Mouse (Mus musculus) splenic B cell, adult 2 months (primary cell): ENCODE measurements at regions not wholly inside any gene's neighbourhood (a gene's known extent, or its start where the extent isn't known, plus 50 kb on each side); places are given as distances from the start of the nearest gene placed in this dataset.

Experiments
- DNase-seq: peaks from one replicate; pipeline ENCODE4 v3.0.0-alpha.2; 2011; ENCODE audit warnings: low read depth, low spot score
- H3K27me3 ChIP-seq: 2 replicates; pipeline ENCODE4 v1.6.1; 2012; ENCODE audit warnings: mild to moderate bottlenecking, low read length, moderate library complexity, mixed read lengths; ENCODE audit not compliant: control insufficient read depth, poor library complexity, insufficient read depth, severe bottlenecking
- H3K36me3 ChIP-seq: 2 replicates; pipeline ENCODE4 v1.6.1; 2012; ENCODE audit warnings: mild to moderate bottlenecking, low read length, moderate library complexity, mixed read lengths; ENCODE audit not compliant: control insufficient read depth, poor library complexity, insufficient read depth, severe bottlenecking

DNA sequence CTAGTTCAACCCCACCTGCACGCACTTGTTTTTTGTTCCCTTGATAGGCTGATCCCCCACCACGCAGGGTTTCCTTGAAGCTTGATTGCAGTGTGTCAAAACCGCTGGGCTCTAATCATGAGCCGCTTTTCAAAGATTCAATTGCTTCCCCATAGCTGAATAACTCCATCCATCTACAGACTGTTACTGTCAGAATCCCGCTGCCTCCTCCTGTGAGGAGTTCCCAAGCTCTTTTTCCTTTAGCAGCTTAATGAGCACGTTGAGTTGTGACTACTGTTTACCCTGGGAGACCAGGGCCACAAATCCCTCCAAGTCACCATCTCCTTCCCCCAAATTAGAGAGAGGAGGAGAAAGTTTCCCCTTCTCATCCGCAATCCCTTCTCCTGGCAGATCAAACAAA is 234.6 kb upstream of the Slc16a7 start:
- no peak for DNase-seq
- Histone ChIP-seq H3K36me3 (no peaks in the 10 kb centered on the region), H3K27me3 (no peaks in the 10 kb centered on the region)

DNA sequence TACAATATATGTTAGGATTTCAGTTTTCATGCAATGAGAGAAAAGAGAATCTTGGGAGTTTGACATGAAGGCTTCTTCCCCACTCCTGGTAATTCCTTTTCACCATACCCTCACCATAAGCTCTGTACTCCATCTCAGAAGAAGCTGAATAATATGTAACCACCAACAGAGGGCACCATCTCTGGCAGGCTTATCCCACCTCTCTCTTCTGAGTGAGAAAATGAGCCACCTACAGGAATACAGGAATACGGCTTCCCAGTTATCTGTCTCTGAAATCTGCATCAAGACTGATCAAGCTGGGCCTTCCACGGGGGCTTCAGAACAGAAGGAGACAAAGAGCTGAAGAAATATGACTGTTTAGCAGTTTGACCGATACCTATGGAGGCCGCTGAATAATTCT is 278.6 kb upstream of the Slc16a7 start:
- Histone ChIP-seq H3K36me3 (no peaks in the 10 kb centered on the region), H3K27me3 (no peaks in the 10 kb centered on the region)
- no peak for DNase-seq

DNA sequence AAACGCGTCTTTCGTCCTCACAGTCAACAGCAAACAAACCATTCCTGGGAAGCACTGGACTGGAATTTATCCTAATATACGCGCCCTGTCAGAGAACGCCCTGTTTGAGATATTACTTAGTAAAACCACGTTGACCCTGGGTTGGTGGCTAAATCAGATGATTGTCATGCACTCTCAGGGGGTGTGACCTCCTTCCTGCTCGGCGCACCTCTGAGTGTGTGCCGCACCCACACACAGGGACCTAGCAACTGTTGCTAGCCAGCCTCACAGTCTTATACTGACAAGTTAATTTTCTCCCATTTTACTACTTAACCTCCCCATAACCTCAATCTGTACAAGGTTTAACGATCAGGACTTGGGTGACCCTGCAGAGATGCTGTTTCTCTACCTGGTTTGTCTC is 284.4 kb upstream of the Slc16a7 start:
- no peak for DNase-seq
- Histone ChIP-seq H3K27me3 (no peaks in the 10 kb centered on the region), H3K36me3 (no peaks in the 10 kb centered on the region)

DNA sequence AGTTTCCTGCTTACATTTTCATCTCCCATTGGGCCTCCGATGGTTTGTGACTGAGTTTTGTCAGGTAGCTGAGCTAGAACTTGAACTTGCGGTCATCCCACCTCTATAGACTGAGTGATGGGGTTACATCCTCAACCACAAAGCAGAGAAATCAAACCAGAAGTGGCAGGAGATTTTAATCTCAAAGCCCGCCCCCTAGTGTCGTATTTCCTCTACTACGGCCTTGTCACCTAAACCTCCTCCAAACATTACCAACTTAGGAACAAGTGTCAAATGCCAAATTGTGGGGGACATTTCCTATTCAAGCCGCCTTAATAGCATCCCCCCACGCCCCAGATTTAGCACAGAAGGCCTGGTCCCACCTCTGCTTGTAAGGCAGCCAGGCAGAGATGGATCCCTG is 286.3 kb upstream of the Lrig3 start:
- no peaks in the 10 kb centered on the region for H3K36me3 ChIP-seq
- peak; percentile 2 for DNase-seq
- no peaks in the 10 kb centered on the region for H3K27me3 ChIP-seq

DNA sequence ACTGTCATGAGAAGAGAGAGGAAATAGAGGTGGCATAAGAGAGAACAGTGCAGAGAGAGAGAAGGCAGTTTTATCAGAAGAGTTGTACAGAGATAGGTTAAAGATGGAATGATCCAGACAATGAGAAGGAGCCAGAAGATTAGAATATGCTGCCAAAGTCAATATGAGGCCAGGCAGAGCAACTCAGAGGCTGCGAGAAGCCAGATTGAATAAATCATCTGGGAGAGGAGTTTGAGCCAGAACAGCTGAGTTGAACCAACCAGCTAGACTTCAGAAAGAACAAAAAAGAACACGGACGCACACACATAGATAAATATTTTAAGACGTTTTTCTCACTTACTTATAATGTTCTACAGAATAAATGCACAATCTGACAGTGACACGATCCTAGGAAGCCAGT is 280.8 kb upstream of the Lrig3 start:
- no peaks in the 10 kb centered on the region for H3K27me3 ChIP-seq
- H3K36me3 ChIP-seq = no peaks in the 10 kb centered on the region
- DNase-seq = no peak

DNA sequence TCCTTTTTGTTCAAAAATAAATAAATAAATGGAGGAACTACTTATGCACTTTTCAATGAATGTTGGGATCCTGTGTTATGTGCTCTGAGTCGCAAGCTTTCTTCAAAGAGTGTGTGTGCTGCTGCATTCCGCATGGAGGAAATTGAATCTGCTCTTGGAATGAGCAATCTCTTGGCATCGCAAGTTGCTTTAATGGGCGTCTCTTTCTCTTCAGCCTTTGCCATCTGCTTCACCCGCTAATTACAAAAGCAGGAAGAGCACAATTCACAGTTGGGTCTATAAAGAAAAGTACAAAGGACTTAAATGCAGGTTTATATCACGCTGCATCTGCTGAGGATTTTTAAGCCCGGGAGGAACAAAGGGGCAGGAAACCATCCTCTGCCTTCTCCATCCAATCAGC is 272.5 kb upstream of the Lrig3 start:
- no peaks in the 10 kb centered on the region for H3K27me3 ChIP-seq
- H3K36me3 ChIP-seq = no peaks in the 10 kb centered on the region
- no peak for DNase-seq

DNA sequence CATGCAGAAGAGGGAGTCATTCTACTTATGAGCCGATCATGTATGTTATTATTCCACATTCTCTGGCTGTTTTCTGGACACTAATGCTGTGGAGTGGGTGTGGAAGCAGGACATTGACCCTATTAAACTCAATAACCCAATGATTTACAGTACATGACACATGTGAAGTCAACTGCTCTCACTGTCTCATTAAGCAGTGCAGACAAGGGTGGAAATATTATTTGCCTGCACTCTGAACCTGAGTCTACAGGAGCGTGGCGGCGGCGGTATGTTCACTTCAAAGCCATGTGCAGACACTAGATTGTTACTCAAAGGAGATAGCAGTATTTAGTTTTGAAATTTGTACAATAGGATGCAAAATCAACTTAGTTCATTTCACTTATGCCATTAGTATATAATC is 269.8 kb upstream of the Lrig3 start:
- H3K27me3 ChIP-seq = no peaks in the 10 kb centered on the region
- no peak for DNase-seq
- H3K36me3 ChIP-seq = no peaks in the 10 kb centered on the region

DNA sequence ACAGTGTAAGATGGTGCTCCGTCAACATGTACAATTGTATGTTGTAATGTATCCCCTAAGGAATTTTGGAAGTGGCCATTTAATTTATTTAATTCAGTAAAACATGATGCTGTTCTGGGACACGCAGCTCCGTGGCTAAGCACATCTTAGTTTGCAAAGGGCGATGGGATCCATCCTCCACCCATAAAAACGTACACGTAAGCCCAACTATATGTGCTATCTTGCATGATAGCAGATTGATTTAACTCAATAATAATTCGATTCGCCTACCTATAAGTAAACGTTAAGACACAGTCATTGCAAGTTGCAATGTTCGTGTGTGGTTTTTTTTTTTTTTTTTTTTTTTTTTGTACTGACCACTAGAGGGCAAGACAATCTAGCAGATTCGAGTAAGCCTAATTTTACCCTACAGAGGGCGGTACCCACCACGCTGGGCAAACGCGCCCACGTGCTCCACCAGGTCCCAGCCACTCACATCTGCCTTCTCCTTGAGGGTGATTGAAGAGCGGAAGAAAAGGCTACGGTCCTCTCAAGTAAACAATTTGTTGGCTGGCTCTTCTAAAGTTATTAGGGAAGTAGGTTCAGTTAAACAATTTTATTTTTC is 240.8 kb upstream of the Lrig3 start:
- no peaks in the 10 kb centered on the region for H3K36me3 ChIP-seq
- DNase-seq = peak; percentile 50
- H3K27me3 ChIP-seq = no peaks in the 10 kb centered on the region

DNA sequence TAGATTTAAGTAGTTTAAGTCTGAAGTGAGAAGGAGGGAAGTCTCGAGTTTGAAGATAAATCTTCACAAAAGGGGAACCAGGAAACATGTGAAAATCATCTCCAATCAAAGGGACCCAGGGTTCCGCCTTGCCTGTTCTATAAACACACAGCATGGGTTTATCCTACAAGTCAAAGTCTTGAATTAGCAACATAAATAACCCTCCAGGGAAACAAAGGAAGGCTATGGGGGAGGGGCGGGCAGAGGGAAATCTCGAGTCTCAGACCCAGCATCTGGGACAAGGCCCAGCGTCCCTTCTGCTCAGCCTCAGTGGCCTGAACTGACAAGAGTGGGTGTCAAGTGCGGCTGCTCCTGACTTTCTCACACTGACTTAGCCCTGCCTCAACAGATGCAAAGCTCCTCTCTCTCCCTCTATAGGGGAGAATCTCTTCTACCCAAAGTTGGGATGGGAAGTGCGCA is 240.3 kb upstream of the Lrig3 start:
- H3K27me3 ChIP-seq = no peaks in the 10 kb centered on the region
- H3K36me3 ChIP-seq = no peaks in the 10 kb centered on the region
- DNase-seq = no peak

DNA sequence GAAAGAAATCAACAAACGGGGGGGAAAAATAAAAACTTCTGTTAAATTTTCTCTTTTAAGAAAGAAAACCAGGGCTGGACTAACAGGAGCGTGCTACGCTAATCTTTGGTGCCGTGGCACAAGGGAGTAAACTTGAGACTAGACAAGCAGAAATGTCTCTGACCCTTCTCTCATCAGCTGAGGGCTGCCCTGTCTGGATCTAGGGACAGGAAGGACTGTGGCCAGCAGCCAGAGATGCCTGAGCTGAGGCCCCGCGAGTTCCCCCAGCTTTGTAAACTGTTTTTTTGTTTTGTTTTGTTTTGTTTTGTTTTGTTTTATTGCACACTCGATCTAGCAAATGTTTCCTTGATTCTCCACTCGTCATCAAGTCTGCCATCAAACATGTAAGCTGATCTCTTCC is 239.4 kb upstream of the Lrig3 start:
- Histone ChIP-seq H3K36me3 (no peaks in the 10 kb centered on the region), H3K27me3 (no peaks in the 10 kb centered on the region)
- DNase-seq = no peak

DNA sequence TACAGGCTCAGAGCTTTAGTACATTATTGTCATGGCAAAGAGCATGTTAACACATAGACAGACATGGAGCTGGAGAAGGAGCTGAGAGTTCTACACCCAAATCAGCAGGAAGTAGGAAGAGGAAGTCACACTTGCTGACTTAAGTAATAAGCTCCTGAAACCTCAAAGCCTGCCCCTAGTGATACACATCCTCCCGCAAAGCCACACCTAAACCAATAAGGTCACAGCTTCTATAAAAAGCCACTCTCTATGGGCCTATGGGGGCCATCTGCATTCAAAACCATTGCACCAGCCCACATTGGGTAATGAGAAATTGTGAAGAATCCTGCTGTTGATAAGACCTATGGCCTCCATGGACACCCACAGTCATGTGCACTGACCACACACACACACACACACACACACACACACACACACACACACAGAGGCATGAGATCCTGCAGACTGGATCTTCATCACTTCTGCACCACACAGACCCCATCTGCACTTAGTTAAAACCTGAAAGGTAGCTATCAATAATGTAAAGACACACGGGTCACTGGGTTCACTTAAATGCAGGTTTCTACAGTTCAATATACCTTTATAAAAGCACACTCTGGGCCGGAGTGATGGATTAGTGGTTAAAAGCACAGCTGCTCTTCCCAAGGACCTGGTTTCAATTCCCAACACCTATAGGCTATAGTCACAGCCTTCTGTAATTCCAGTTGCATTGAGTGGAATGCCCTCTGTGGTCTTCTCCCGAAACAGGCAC is 230.0 kb upstream of the Lrig3 start:
- Histone ChIP-seq H3K36me3 (no peaks in the 10 kb centered on the region), H3K27me3 (no peaks in the 10 kb centered on the region)
- DNase-seq = no peak

DNA sequence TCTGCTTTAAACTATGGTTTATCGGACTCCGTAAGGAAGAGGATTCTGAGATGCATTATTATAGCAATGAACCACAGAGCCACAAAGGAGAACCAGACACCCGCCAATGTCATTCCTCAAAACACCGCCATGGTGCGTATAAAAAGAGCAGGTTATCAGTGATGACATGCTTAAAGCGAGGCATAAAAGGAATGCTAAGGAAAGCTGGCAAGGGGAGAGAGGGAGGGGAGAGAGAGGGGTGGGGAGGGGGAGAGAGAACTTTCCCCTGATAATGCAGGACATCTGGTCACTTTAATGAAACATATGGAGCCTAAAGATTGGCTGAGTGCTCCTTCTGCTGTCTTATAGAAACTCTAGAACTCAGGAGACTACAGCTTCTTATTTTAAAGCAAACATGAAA is 222.8 kb upstream of the Lrig3 start:
- DNase-seq = no peak
- H3K36me3 ChIP-seq = no peaks in the 10 kb centered on the region
- H3K27me3 ChIP-seq = no peaks in the 10 kb centered on the region

DNA sequence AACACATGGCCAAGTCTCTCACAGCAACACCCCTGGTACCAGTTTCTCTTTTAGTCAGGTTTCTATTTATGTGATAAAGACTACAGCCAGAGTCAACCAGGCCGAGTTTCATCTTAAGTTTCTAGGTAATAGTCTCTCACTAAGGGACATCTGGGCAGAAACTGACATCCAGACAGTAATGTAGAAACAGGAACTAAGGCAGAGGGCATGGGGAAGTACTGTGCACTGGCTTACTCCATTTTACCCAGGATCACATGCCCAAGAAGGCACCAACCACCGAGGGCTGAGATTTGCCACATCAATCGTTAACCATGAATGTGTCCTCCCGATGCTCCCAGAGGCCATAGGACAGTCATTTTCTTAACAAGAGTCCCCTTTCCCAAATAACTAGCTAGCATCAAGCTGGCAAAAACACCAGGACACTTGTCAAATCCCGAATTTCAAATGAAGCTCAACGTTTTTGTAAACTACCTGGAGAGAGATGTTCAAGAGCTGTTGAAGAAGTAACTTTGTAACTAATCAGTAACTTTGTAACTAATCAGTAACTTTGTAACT is 216.9 kb upstream of the Lrig3 start:
- peak; percentile 3 for DNase-seq
- H3K27me3 ChIP-seq = no peaks in the 10 kb centered on the region
- H3K36me3 ChIP-seq = no peaks in the 10 kb centered on the region

DNA sequence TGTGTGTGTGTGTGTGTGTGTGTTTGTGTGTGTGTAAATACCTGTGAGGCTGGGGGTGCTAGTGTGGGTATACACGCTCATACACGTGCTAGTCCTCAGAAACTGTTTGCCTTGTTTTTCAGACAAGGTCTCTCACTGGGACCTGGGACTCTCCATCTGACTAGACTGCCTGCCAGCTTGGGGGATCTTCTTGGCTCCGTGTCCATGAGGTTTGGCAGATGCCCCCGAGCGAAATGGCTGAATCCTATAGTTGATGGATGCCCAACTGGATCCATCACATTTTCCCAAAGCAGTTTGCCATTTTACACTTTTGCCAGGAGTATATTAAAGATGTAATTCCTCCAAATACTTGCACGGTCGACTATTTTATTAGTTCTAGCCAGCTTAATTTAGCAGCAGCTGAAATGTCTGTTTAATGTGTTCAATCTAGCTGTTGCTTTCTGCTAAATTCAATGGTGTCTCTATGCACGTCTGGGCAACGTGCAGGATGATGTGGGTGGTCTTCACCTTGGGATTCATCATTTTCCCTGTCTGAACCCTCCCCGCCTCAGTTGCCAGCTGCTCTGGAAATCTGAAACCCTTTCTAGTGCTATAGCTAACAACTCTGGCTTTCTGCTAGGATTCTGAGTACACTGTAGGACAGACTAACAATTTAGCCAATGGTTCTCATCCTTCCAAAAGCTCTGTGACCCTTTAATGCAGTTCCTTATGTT is 213.3 kb upstream of the Lrig3 start:
- Histone ChIP-seq H3K27me3 (no peaks in the 10 kb centered on the region), H3K36me3 (no peaks in the 10 kb centered on the region)
- DNase-seq = no peak

DNA sequence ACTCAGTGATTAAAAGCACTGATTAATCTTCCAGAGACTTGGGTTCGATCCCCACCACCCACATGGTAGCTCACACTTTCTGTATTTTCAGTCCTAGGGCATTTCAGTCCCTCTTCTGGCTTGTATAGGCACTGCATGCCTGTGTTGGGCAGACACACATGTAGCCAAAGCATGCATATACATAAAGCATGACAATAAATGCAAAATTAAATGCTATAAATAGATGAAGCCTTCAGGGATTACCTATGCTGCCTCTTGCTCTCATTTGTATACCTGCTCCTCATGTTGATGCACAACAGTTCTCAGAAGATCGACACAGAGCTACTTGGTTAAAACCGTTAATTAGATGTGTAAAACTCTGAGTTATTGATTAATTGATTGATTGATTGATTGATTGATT is 206.8 kb upstream of the Lrig3 start:
- DNase-seq = no peak
- H3K36me3 ChIP-seq = no peaks in the 10 kb centered on the region
- H3K27me3 ChIP-seq = no peaks in the 10 kb centered on the region
